Mouse (Mus musculus): ENCODE measurements around the gene Camk2d. TPM values are rescaled to one million over a fixed set of nuclear protein-coding genes. Genes with fewer than 3 reads are reported as not detected.

Camk2d gene
- polyA plus RNA-seq, 1 experiment from 2014 or later: 34.9 TPM

DNA sequence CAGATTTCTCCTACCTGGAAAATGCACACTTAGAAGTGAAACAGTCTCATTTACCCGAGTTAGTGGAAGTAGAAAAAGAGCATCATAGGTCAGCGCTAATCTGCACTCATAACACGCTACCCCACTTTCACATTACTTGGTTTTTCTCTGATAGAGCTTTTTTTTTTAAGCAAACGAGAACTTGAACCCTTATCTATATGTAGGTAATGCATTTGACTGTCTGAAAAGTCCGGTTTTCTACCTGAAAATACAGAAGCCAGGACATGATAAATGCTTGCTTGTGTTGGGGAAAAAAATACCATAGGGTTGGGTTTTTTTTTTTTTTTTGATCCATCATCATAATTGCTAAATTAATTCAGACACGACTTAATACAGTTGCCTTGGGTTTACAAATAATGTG lies 206.9 kb downstream of the Camk2d start:
- 84% methylated on average over 6 of the region's 6 CpGs for WGBS
- H3K4me1 ChIP-seq (replicated peaks; ENCODE audit: control insufficient read depth, insufficient read depth): no peaks in the 10 kb centered on the region

DNA sequence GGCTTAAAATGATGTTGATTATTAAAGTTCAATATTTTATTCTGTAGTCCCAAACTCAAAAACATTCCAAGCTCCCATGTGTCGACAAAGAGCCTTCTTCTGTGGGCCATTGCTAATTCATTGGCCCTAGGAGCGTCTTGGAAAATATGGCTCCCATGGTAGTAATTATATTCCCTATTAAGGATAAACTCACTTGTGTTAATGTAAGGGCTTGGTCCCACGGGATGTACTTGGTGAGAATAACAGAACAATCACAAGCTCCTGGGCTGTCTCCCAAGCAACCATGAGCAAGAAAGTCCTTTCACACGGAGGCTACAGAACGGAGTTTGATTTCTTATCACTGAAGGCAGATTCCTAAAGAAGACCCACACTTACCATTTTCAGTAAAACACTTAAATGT lies 208.9 kb downstream of the Camk2d start:
- H3K9me3 ChIP-seq (ENCODE audit: control insufficient read depth, low read length): no peaks in the 10 kb centered on the region
- TF ChIP-seq EP300 (optimal IDR thresholded peaks at IDR 0.05): no peak
- no peak for TF ChIP-seq CTCF (IDR thresholded peaks at IDR 0.05; ENCODE audit: low read depth)
- DNase-seq (ENCODE audit: low spot score): no peak
- H3K27me3 ChIP-seq (ENCODE audit: control insufficient read depth, insufficient read depth, low read length): no peaks in the 10 kb centered on the region
- no peak for ATAC-seq (ENCODE audit: low FRiP score, low TSS enrichment)
- H3K4me3 ChIP-seq (ENCODE audit: low read depth, low read length): no peak overlapping the region
- H3K27ac ChIP-seq (replicated peaks): no peak overlapping the region
- no peak overlapping the region for H3K9ac ChIP-seq (ENCODE audit: low read length)
- H3K4me2 ChIP-seq (replicated peaks; ENCODE audit: low read depth): no peak overlapping the region
- no peaks in the 10 kb centered on the region for H3K36me3 ChIP-seq (ENCODE audit: control insufficient read depth, insufficient read depth, low read length)
- no peaks in the 10 kb centered on the region for H3K4me1 ChIP-seq (replicated peaks; ENCODE audit: control insufficient read depth, insufficient read depth)
- 89% methylated on average over 5 of the region's 5 CpGs for WGBS

More for the DNA sequence above, 206.9 kb downstream of the Camk2d start:
- no peak for ATAC-seq (ENCODE audit: low FRiP score, low TSS enrichment)
- Histone ChIP-seq H3K4me3 (ENCODE audit: low read depth, low read length) (no peak overlapping the region), H3K27ac (replicated peaks) (no peak overlapping the region), H3K9ac (ENCODE audit: low read length) (no peak overlapping the region), H3K36me3 (ENCODE audit: control insufficient read depth, insufficient read depth, low read length) (no peaks in the 10 kb centered on the region), H3K4me2 (replicated peaks; ENCODE audit: low read depth) (no peak overlapping the region), H3K27me3 (ENCODE audit: control insufficient read depth, insufficient read depth, low read length) (no peaks in the 10 kb centered on the region), H3K9me3 (ENCODE audit: control insufficient read depth, low read length) (no peaks in the 10 kb centered on the region)
- DNase-seq (ENCODE audit: low spot score): no peak
- TF ChIP-seq CTCF (IDR thresholded peaks at IDR 0.05; ENCODE audit: low read depth) (no peak), EP300 (optimal IDR thresholded peaks at IDR 0.05) (no peak)

DNA sequence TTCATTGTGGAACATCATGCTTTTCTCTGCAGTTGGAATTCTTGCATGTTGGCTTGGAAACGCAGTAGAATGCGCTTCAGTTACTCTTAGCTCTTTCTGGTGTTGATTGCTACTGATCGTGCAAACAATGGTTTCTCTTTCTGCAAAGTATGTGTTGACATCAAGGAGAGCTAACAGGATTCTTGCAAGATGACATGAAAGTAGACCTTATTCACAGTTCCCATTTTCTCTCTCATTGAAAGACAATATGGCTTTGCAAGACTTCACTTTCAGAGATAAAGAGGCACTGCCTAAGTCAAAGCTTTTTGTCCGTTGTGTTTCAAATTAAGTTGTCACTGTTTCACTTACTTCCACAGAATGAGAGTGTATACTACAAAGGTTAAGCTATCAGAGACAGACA lies 210.0 kb downstream of the Camk2d start:
- Histone ChIP-seq H3K4me1 (replicated peaks; ENCODE audit: control insufficient read depth, insufficient read depth) (no peaks in the 10 kb centered on the region), H3K36me3 (ENCODE audit: control insufficient read depth, insufficient read depth, low read length) (no peaks in the 10 kb centered on the region), H3K4me3 (ENCODE audit: low read depth, low read length) (no peak overlapping the region), H3K27me3 (ENCODE audit: control insufficient read depth, insufficient read depth, low read length) (no peaks in the 10 kb centered on the region), H3K27ac (replicated peaks) (no peak overlapping the region), H3K4me2 (replicated peaks; ENCODE audit: low read depth) (no peak overlapping the region), H3K9me3 (ENCODE audit: control insufficient read depth, low read length) (no peaks in the 10 kb centered on the region), H3K9ac (ENCODE audit: low read length) (no peak overlapping the region)
- WGBS: 91% methylated on average over 4 of the region's 4 CpGs
- no peak for TF ChIP-seq CTCF (IDR thresholded peaks at IDR 0.05; ENCODE audit: low read depth)
- no peak for TF ChIP-seq EP300 (optimal IDR thresholded peaks at IDR 0.05)
- no peak for ATAC-seq (ENCODE audit: low FRiP score, low TSS enrichment)
- DNase-seq (ENCODE audit: low spot score): no peak

DNA sequence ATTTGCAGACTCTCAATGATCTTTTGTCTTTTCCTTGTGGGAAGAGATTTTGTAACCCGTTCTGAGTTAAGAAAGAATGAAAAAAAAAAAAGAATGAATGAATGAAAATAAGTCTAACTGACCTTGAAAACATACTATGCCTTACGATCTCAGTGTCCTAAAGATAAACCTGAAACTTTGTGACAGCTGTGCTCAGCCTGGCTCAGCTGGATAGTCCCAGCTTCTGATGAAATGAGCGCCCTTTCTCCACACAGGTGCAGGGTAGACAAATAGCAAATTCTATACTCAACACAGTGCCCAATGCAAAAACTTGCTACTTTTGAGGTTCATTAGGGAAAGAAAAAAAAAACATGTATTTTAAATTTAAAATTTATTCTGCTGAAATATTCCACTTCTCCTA lies 213.8 kb downstream of the Camk2d start:
- WGBS: 64% methylated on average over 3 of the region's 3 CpGs
- no peak for DNase-seq (ENCODE audit: low spot score)
- no peak overlapping the region for H3K9ac ChIP-seq (ENCODE audit: low read length)
- H3K4me1 ChIP-seq (replicated peaks; ENCODE audit: control insufficient read depth, insufficient read depth): no peaks in the 10 kb centered on the region
- H3K9me3 ChIP-seq (ENCODE audit: control insufficient read depth, low read length): no peaks in the 10 kb centered on the region
- H3K27ac ChIP-seq (replicated peaks): no peak overlapping the region
- H3K4me2 ChIP-seq (replicated peaks; ENCODE audit: low read depth): no peak overlapping the region
- TF ChIP-seq EP300 (optimal IDR thresholded peaks at IDR 0.05) (no peak), CTCF (IDR thresholded peaks at IDR 0.05; ENCODE audit: low read depth) (no peak)
- no peaks in the 10 kb centered on the region for H3K27me3 ChIP-seq (ENCODE audit: control insufficient read depth, insufficient read depth, low read length)
- no peaks in the 10 kb centered on the region for H3K36me3 ChIP-seq (ENCODE audit: control insufficient read depth, insufficient read depth, low read length)
- ATAC-seq (ENCODE audit: low FRiP score, low TSS enrichment): no peak
- H3K4me3 ChIP-seq (ENCODE audit: low read depth, low read length): no peak overlapping the region

DNA sequence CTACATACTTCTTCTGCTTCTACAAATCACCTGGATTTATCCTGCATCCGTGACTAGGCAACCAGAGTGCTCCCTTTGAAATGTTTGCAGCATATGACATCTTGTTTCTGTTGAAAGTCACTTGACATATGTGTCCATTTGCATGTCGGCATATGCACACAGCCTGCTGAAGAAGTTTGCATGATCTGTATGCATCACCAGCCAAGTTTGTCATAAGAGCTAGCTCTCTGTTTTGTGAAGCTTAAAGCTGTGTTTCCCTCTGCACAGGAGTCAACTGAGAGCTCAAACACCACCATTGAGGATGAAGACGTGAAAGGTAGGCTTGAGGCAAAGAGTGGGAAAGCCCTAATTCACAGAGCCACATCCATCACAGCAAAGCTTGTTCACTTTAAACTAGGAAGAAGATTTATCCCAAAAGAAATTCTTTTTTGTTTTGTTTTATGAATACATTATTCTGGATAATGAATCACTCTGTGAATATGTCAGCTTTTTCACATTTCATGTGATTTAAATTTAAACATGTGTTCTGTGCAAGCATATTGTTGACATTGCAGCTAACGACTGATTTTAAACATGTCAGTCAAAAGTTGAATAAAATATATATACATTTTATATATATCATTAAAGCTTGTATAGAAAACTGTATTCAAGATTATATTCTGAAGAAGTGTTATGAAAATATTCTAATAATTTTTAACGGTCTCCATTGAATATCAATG lies 214.4 kb downstream of the Camk2d start:
- no peak for ATAC-seq (ENCODE audit: low FRiP score, low TSS enrichment)
- Histone ChIP-seq H3K4me3 (ENCODE audit: low read depth, low read length) (no peak overlapping the region), H3K4me2 (replicated peaks; ENCODE audit: low read depth) (no peak overlapping the region), H3K9me3 (ENCODE audit: control insufficient read depth, low read length) (no peaks in the 10 kb centered on the region), H3K27ac (replicated peaks) (no peak overlapping the region), H3K9ac (ENCODE audit: low read length) (no peak overlapping the region), H3K4me1 (replicated peaks; ENCODE audit: control insufficient read depth, insufficient read depth) (no peaks in the 10 kb centered on the region), H3K27me3 (ENCODE audit: control insufficient read depth, insufficient read depth, low read length) (no peaks in the 10 kb centered on the region), H3K36me3 (ENCODE audit: control insufficient read depth, insufficient read depth, low read length) (no peaks in the 10 kb centered on the region)
- TF ChIP-seq CTCF (IDR thresholded peaks at IDR 0.05; ENCODE audit: low read depth): no peak
- no peak for TF ChIP-seq EP300 (optimal IDR thresholded peaks at IDR 0.05)
- DNase-seq (ENCODE audit: low spot score): no peak
- WGBS: 56% methylated on average over 5 of the region's 5 CpGs

DNA sequence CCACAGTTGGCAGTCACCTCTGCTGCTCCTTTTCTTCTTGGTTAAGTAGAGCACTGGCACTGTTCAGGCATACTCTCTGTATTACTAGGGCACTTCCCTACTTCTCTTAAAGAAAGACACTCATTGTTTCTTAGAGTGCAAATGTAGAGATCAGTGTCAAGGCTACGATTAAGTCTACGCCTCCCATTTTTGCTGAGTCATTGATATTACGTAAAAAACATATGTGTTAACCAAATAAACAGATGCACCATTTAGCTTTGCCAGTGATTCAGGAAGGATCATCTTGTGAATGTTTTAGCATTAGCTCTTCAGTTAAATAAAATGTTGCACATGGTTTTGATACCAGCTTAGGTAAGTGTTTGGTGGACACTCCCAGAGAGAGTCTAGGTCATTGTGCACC lies 215.5 kb downstream of the Camk2d start:
- no peak for ATAC-seq (ENCODE audit: low FRiP score, low TSS enrichment)
- Histone ChIP-seq H3K4me1 (replicated peaks; ENCODE audit: control insufficient read depth, insufficient read depth) (no peaks in the 10 kb centered on the region), H3K27me3 (ENCODE audit: control insufficient read depth, insufficient read depth, low read length) (no peaks in the 10 kb centered on the region), H3K9ac (ENCODE audit: low read length) (no peak overlapping the region), H3K4me2 (replicated peaks; ENCODE audit: low read depth) (no peak overlapping the region), H3K27ac (replicated peaks) (no peak overlapping the region), H3K9me3 (ENCODE audit: control insufficient read depth, low read length) (no peaks in the 10 kb centered on the region), H3K36me3 (ENCODE audit: control insufficient read depth, insufficient read depth, low read length) (no peaks in the 10 kb centered on the region), H3K4me3 (ENCODE audit: low read depth, low read length) (no peak overlapping the region)
- 83% methylated on average over 3 of the region's 3 CpGs for WGBS
- DNase-seq (ENCODE audit: low spot score): no peak
- no peak for TF ChIP-seq EP300 (optimal IDR thresholded peaks at IDR 0.05)
- no peak for TF ChIP-seq CTCF (IDR thresholded peaks at IDR 0.05; ENCODE audit: low read depth)

All from stomach, postnatal 0 days (tissue).